Mouse (Mus musculus) neural tube, embryonic 15.5 days (tissue): ENCODE measurements around the gene Kri1. TPM values are rescaled to one million over a fixed set of nuclear protein-coding genes. Genes with fewer than 3 reads are reported as not detected.

Experiments used
- ATAC-seq: fragments of 200-750 bp; cut with Nextera tagmentation; 2 replicates; pipeline ENCODE4 v1.8.0; 2017; ENCODE audit warnings: mild to moderate bottlenecking, moderate TSS enrichment, moderate library complexity; ENCODE audit not compliant: low FRiP score
- H3K27ac ChIP-seq: fragments of 300-500 bp; sonication (generic); replicated peaks from 2 replicates; pipeline ENCODE4 v1.5.1; 2015; ENCODE audit warnings: mild to moderate bottlenecking, inconsistent platforms
- H3K27me3 ChIP-seq: fragments of 300-500 bp; sonication (generic); replicated peaks from 2 replicates; pipeline ENCODE4 v1.6.1; 2015; ENCODE audit warnings: inconsistent platforms
- H3K36me3 ChIP-seq: fragments of 300-500 bp; sonication (generic); 2 replicates; pipeline ENCODE4 v1.6.1; 2015; ENCODE audit warnings: inconsistent platforms
- H3K4me1 ChIP-seq: fragments of 300-500 bp; sonication (generic); 2 replicates; pipeline ENCODE4 v1.6.1; 2015; ENCODE audit warnings: inconsistent platforms
- H3K4me2 ChIP-seq: fragments of 300-500 bp; sonication (generic); 2 replicates; pipeline ENCODE4 v1.6.1; 2015; ENCODE audit warnings: inconsistent platforms, mild to moderate bottlenecking, moderate library complexity
- H3K4me3 ChIP-seq: fragments of 300-500 bp; sonication (generic); replicated peaks from 2 replicates; pipeline ENCODE4 v1.5.1; 2015; ENCODE audit warnings: mild to moderate bottlenecking, inconsistent platforms
- H3K9ac ChIP-seq: fragments of 300-500 bp; sonication (generic); replicated peaks from 2 replicates; pipeline ENCODE4 v1.6.1; 2015; ENCODE audit warnings: mild to moderate bottlenecking, inconsistent platforms
- H3K9me3 ChIP-seq: fragments of 300-500 bp; sonication (generic); replicated peaks from 2 replicates; pipeline ENCODE4 v1.6.1; 2016; ENCODE audit warnings: inconsistent platforms
- WGBS: fragments of 180-500 bp; shearing (Covaris S2); methylation state at CpG from one replicate; pipeline ENCODE4 v1.1.7; 2015; ENCODE audit warnings: mixed read lengths; 5-methylcytosine and 5-hydroxymethylcytosine counted together
- polyA plus RNA-seq: library from polyadenylated mRNA; unstranded; fragments of >200 nt; fragmentation: Nextera tagmentation; extraction: Ambion mirVana; gene quantifications from 2 replicates; pipeline ENCODE4 v1.2.1, GENCODE M21; 2015

Gene Kri1
- polyA plus RNA-seq, 1 experiment from 2014 or later = 18.7 TPM

GRCm38 (mm10) chr9:21238733-21239464 is 48.9 kb downstream of the Kri1 start, which contains the start of gene Keap1:
Gene Keap1 (minus strand): TSS chr9:21239361.
- under 1% methylated on average over 90 of the region's 90 CpGs for WGBS
- H3K9ac ChIP-seq = peak within 1 kb of the TSS; percentile 92
- ATAC-seq = peak; percentile 87
- peak within 1 kb of the TSS; percentile 93 for H3K27ac ChIP-seq
- H3K4me1 ChIP-seq = peaks cover 55% of the 10 kb centered on the region
- H3K4me2 ChIP-seq = peak within 1 kb of the TSS; percentile 64
- peaks cover 6% of the 10 kb centered on the region for H3K36me3 ChIP-seq
- H3K27me3 ChIP-seq = peaks cover 17% of the 10 kb centered on the region
- no peaks in the 10 kb centered on the region for H3K9me3 ChIP-seq
- H3K4me3 ChIP-seq = peak within 1 kb of the TSS; percentile 89

- Histone ChIP-seq H3K4me3 (peak overlapping the region; percentile 89), H3K27ac (peak overlapping the region; percentile 93), H3K36me3 (peaks cover 14% of the 10 kb centered on the region), H3K9ac (peak overlapping the region; percentile 92), H3K9me3 (no peaks in the 10 kb centered on the region), H3K27me3 (peaks cover 9% of the 10 kb centered on the region), H3K4me1 (peaks cover 48% of the 10 kb centered on the region), H3K4me2 (peak overlapping the region; percentile 64)
- WGBS = under 1% methylated on average over 31 of the region's 31 CpGs
- ATAC-seq = peak; percentile 14
Observed at GRCm38 (mm10) chr9:21238004-21238732, 49.6 kb downstream of the Kri1 start.

GRCm38 (mm10) chr9:21237368-21238003 is 50.3 kb downstream of the Kri1 start:
- peaks cover 4% of the 10 kb centered on the region; the same call in 1 of the 2 replicates for H3K27me3 ChIP-seq

GRCm38 (mm10) chr9:21236991-21237367 is 50.8 kb downstream of the Kri1 start:
- Histone ChIP-seq H3K9ac (peak overlapping the region; percentile 92; the same call in 1 of the 2 replicates), H3K9me3 (no peaks in the 10 kb centered on the region), H3K4me3 (peak overlapping the region; percentile 89), H3K4me2 (peak overlapping the region; percentile 64), H3K27me3 (peaks cover under 1% of the 10 kb centered on the region; the same call in 1 of the 2 replicates), H3K4me1 (peaks cover 47% of the 10 kb centered on the region), H3K36me3 (peaks cover 19% of the 10 kb centered on the region), H3K27ac (peak overlapping the region; percentile 93)
- ATAC-seq = no peak
- 76% methylated on average over 25 of the region's 25 CpGs for WGBS

More at GRCm38 (mm10) chr9:21237368-21238003, 50.3 kb downstream of the Kri1 start:
- H3K4me1 ChIP-seq = peaks cover 47% of the 10 kb centered on the region
- H3K27ac ChIP-seq = peak overlapping the region; percentile 93
- WGBS = 23% methylated on average over 19 of the region's 19 CpGs
- H3K36me3 ChIP-seq = peaks cover 19% of the 10 kb centered on the region
- ATAC-seq = 0 out of 2 replicates have a peak, but pooled peaks have one; percentile 24
- H3K9me3 ChIP-seq = no peaks in the 10 kb centered on the region
- H3K4me3 ChIP-seq = peak overlapping the region; percentile 89
- peak overlapping the region; percentile 92 for H3K9ac ChIP-seq
- peak overlapping the region; percentile 64 for H3K4me2 ChIP-seq

- Histone ChIP-seq H3K4me2 (no peak overlapping the region), H3K27ac (no peak overlapping the region), H3K4me3 (no peak overlapping the region), H3K27me3 (no peaks in the 10 kb centered on the region), H3K9ac (no peak overlapping the region), H3K9me3 (no peaks in the 10 kb centered on the region), H3K4me1 (peaks cover 40% of the 10 kb centered on the region), H3K36me3 (peaks cover 23% of the 10 kb centered on the region)
- ATAC-seq = no peak
- WGBS = 88% methylated on average over 4 of the region's 4 CpGs
Observed at GRCm38 (mm10) chr9:21235341-21235740, 52.4 kb downstream of the Kri1 start.

- H3K9ac ChIP-seq = no peak overlapping the region
- peaks cover 37% of the 10 kb centered on the region for H3K36me3 ChIP-seq
- no peaks in the 10 kb centered on the region for H3K27me3 ChIP-seq
- no peak overlapping the region for H3K27ac ChIP-seq
- 83% methylated on average over 28 of the region's 28 CpGs for WGBS
- ATAC-seq = no peak
- peaks cover 33% of the 10 kb centered on the region for H3K4me1 ChIP-seq
- H3K4me2 ChIP-seq = no peak overlapping the region
- no peaks in the 10 kb centered on the region for H3K9me3 ChIP-seq
- no peak overlapping the region for H3K4me3 ChIP-seq
Observed at GRCm38 (mm10) chr9:21233805-21234204, 54.0 kb downstream of the Kri1 start.

- no peak overlapping the region for H3K4me2 ChIP-seq
- peaks cover 37% of the 10 kb centered on the region for H3K36me3 ChIP-seq
- peaks cover 33% of the 10 kb centered on the region for H3K4me1 ChIP-seq
- H3K9me3 ChIP-seq = no peaks in the 10 kb centered on the region
- no peaks in the 10 kb centered on the region for H3K27me3 ChIP-seq
- no peak overlapping the region for H3K27ac ChIP-seq
- no peak overlapping the region for H3K4me3 ChIP-seq
- WGBS = 84% methylated on average over 29 of the region's 29 CpGs
- H3K9ac ChIP-seq = no peak overlapping the region
- no peak for ATAC-seq
Observed at GRCm38 (mm10) chr9:21233366-21233765, 54.4 kb downstream of the Kri1 start.

- no peak for ATAC-seq
- Histone ChIP-seq H3K27me3 (no peaks in the 10 kb centered on the region), H3K9me3 (no peaks in the 10 kb centered on the region), H3K4me1 (peaks cover 33% of the 10 kb centered on the region), H3K4me2 (no peak overlapping the region), H3K9ac (no peak overlapping the region), H3K4me3 (no peak overlapping the region), H3K27ac (no peak overlapping the region), H3K36me3 (peaks cover 37% of the 10 kb centered on the region)
- 93% methylated on average over 5 of the region's 5 CpGs for WGBS
Observed at GRCm38 (mm10) chr9:21232867-21233266, 54.9 kb downstream of the Kri1 start.

- peaks cover 37% of the 10 kb centered on the region for H3K36me3 ChIP-seq
- H3K4me2 ChIP-seq = no peak overlapping the region
- H3K4me1 ChIP-seq = peaks cover 31% of the 10 kb centered on the region
Observed at GRCm38 (mm10) chr9:21231551-21231950, 56.2 kb downstream of the Kri1 start.

GRCm38 (mm10) chr9:21227342-21227741 is 60.4 kb downstream of the Kri1 start:
- Histone ChIP-seq H3K4me1 (peaks cover 20% of the 10 kb centered on the region), H3K36me3 (peaks cover 19% of the 10 kb centered on the region), H3K9me3 (no peaks in the 10 kb centered on the region), H3K4me2 (peak overlapping the region; percentile 57), H3K27me3 (no peaks in the 10 kb centered on the region), H3K4me3 (peak overlapping the region; percentile 29), H3K9ac (peak overlapping the region; percentile 32; the same call in 1 of the 2 replicates), H3K27ac (no peak overlapping the region)
- ATAC-seq = peak; percentile 72
- WGBS = 17% methylated on average over 16 of the region's 16 CpGs

More at GRCm38 (mm10) chr9:21231551-21231950, 56.2 kb downstream of the Kri1 start:
- Histone ChIP-seq H3K4me3 (no peak overlapping the region), H3K27ac (no peak overlapping the region), H3K9me3 (no peaks in the 10 kb centered on the region), H3K9ac (no peak overlapping the region), H3K27me3 (no peaks in the 10 kb centered on the region)
- ATAC-seq = no peak
- 54% methylated on average over 23 of the region's 23 CpGs for WGBS

GRCm38 (mm10) chr9:21225415-21225758 is 62.4 kb downstream of the Kri1 start:
- Histone ChIP-seq H3K36me3 (peaks cover 15% of the 10 kb centered on the region), H3K4me2 (peak overlapping the region; percentile 55), H3K27me3 (no peaks in the 10 kb centered on the region), H3K9me3 (no peaks in the 10 kb centered on the region), H3K27ac (no peak overlapping the region), H3K4me1 (peaks cover 26% of the 10 kb centered on the region), H3K9ac (0 out of 2 replicates have a peak overlapping the region, but pooled peaks have one; percentile 20), H3K4me3 (peak overlapping the region; percentile 29)
- 6% methylated on average over 7 of the region's 7 CpGs for WGBS
- ATAC-seq = 0 out of 2 replicates have a peak, but pooled peaks have one; percentile 1
